Mouse (Mus musculus): ENCODE measurements around the gene Pramef8. TPM values are rescaled to one million over a fixed set of nuclear protein-coding genes. Genes with fewer than 3 reads are reported as not detected.

The Pramef8 gene
- polyA plus RNA-seq (2015; fragmentation: Nextera tagmentation; extraction: Ambion mirVana) = 12.9 and 15.2 TPM in 2 replicates

GRCm38 (mm10) chr4:143412219-143413092, at the start of gene Pramef8:
Gene Pramef8, plus strand, starts transcription at chr4:143412426.
- Histone ChIP-seq H3K36me3 (ENCODE audit: insufficient read depth, low read length) (peaks cover 20% of the 10 kb centered on the region; the same call in 1 of the 2 replicates), H3K9ac (ENCODE audit: low read depth, low read length) (peak within 1 kb of the TSS; percentile 67), H3K4me3 (replicated peaks; ENCODE audit: low read depth, low read length) (peak within 1 kb of the TSS; percentile 54), H3K9me3 (replicated peaks; ENCODE audit: low read length) (no peaks in the 10 kb centered on the region), H3K27ac (peak within 1 kb of the TSS; percentile 85), H3K27me3 (ENCODE audit: insufficient read depth, low read length) (no peaks in the 10 kb centered on the region), H3K4me1 (replicated peaks; ENCODE audit: insufficient read depth, low read length) (no peaks in the 10 kb centered on the region), H3K4me2 (ENCODE audit: low read length) (peak within 1 kb of the TSS; percentile 56)
- under 1% methylated on average over 50 of the region's 50 CpGs for WGBS
- TF ChIP-seq CTCF (IDR thresholded peaks at IDR 0.05; ENCODE audit: low read depth) = no peak
- DNase-seq (ENCODE audit: low spot score) = peak; percentile 98
- peak; percentile 94 for ATAC-seq (replicated peaks; ENCODE audit: low FRiP score, low read depth)

- WGBS = 44% methylated on average over 15 of the region's 15 CpGs
- H3K4me3 ChIP-seq (replicated peaks; ENCODE audit: low read depth, low read length) = no peak overlapping the region
- DNase-seq (ENCODE audit: low spot score) (no peak), ATAC-seq (replicated peaks; ENCODE audit: low FRiP score, low read depth) (no peak)
- H3K27me3 ChIP-seq (ENCODE audit: insufficient read depth, low read length) = no peaks in the 10 kb centered on the region
- H3K36me3 ChIP-seq (ENCODE audit: insufficient read depth, low read length) = no peaks in the 10 kb centered on the region
- no peak overlapping the region for H3K4me2 ChIP-seq (ENCODE audit: low read length)
- H3K4me1 ChIP-seq (replicated peaks; ENCODE audit: insufficient read depth, low read length) = no peaks in the 10 kb centered on the region
- H3K9ac ChIP-seq (ENCODE audit: low read depth, low read length) = no peak overlapping the region
- TF ChIP-seq CTCF (IDR thresholded peaks at IDR 0.05; ENCODE audit: low read depth) = no peak
- H3K27ac ChIP-seq = no peak overlapping the region
- H3K9me3 ChIP-seq (replicated peaks; ENCODE audit: low read length) = no peaks in the 10 kb centered on the region
Measured at GRCm38 (mm10) chr4:143366415-143367041, 45.7 kb upstream of the Pramef8 start.

GRCm38 (mm10) chr4:143379480-143379879, 32.7 kb upstream of the Pramef8 start:
- DNase-seq (ENCODE audit: low spot score) = no peak
- no peak for TF ChIP-seq CTCF (IDR thresholded peaks at IDR 0.05; ENCODE audit: low read depth)
- Histone ChIP-seq H3K27ac (no peak overlapping the region), H3K9ac (ENCODE audit: low read depth, low read length) (no peak overlapping the region), H3K36me3 (ENCODE audit: insufficient read depth, low read length) (no peaks in the 10 kb centered on the region), H3K27me3 (ENCODE audit: insufficient read depth, low read length) (no peaks in the 10 kb centered on the region), H3K4me3 (replicated peaks; ENCODE audit: low read depth, low read length) (no peak overlapping the region), H3K4me2 (ENCODE audit: low read length) (no peak overlapping the region), H3K4me1 (replicated peaks; ENCODE audit: insufficient read depth, low read length) (no peaks in the 10 kb centered on the region), H3K9me3 (replicated peaks; ENCODE audit: low read length) (no peaks in the 10 kb centered on the region)
- no peak for ATAC-seq (replicated peaks; ENCODE audit: low FRiP score, low read depth)
- WGBS = 33% methylated on average over 7 of the region's 7 CpGs

- no peak for TF ChIP-seq CTCF (IDR thresholded peaks at IDR 0.05; ENCODE audit: low read depth)
- no peaks in the 10 kb centered on the region for H3K9me3 ChIP-seq (replicated peaks; ENCODE audit: low read length)
- WGBS = 24% methylated on average over 15 of the region's 15 CpGs
- no peak overlapping the region for H3K4me2 ChIP-seq (ENCODE audit: low read length)
- ATAC-seq (replicated peaks; ENCODE audit: low FRiP score, low read depth) = no peak
- H3K27ac ChIP-seq = no peak overlapping the region
- no peak overlapping the region for H3K4me3 ChIP-seq (replicated peaks; ENCODE audit: low read depth, low read length)
- DNase-seq (ENCODE audit: low spot score) = peak; percentile 6
- no peaks in the 10 kb centered on the region for H3K4me1 ChIP-seq (replicated peaks; ENCODE audit: insufficient read depth, low read length)
- no peak overlapping the region for H3K9ac ChIP-seq (ENCODE audit: low read depth, low read length)
- H3K27me3 ChIP-seq (ENCODE audit: insufficient read depth, low read length) = no peaks in the 10 kb centered on the region
- no peaks in the 10 kb centered on the region for H3K36me3 ChIP-seq (ENCODE audit: insufficient read depth, low read length)
Measured at GRCm38 (mm10) chr4:143379931-143380715, 32.1 kb upstream of the Pramef8 start.

- no peak for ATAC-seq (replicated peaks; ENCODE audit: low FRiP score, low read depth)
- Histone ChIP-seq H3K27me3 (ENCODE audit: insufficient read depth, low read length) (no peaks in the 10 kb centered on the region), H3K36me3 (ENCODE audit: insufficient read depth, low read length) (no peaks in the 10 kb centered on the region), H3K9ac (ENCODE audit: low read depth, low read length) (no peak overlapping the region), H3K27ac (no peak overlapping the region), H3K4me2 (ENCODE audit: low read length) (no peak overlapping the region), H3K4me1 (replicated peaks; ENCODE audit: insufficient read depth, low read length) (no peaks in the 10 kb centered on the region), H3K4me3 (replicated peaks; ENCODE audit: low read depth, low read length) (no peak overlapping the region), H3K9me3 (replicated peaks; ENCODE audit: low read length) (no peaks in the 10 kb centered on the region)
- peak; percentile 85 for TF ChIP-seq CTCF (IDR thresholded peaks at IDR 0.05; ENCODE audit: low read depth)
- WGBS = under 1% methylated on average over 5 of the region's 5 CpGs
- peak; percentile 51 for DNase-seq (ENCODE audit: low spot score)
Measured at GRCm38 (mm10) chr4:143380716-143381004, 31.6 kb upstream of the Pramef8 start.

GRCm38 (mm10) chr4:143382163-143382562, 30.1 kb upstream of the Pramef8 start:
- Histone ChIP-seq H3K36me3 (ENCODE audit: insufficient read depth, low read length) (no peaks in the 10 kb centered on the region), H3K27me3 (ENCODE audit: insufficient read depth, low read length) (no peaks in the 10 kb centered on the region), H3K9me3 (replicated peaks; ENCODE audit: low read length) (no peaks in the 10 kb centered on the region), H3K4me1 (replicated peaks; ENCODE audit: insufficient read depth, low read length) (no peaks in the 10 kb centered on the region), H3K27ac (no peak overlapping the region), H3K4me2 (ENCODE audit: low read length) (no peak overlapping the region), H3K4me3 (replicated peaks; ENCODE audit: low read depth, low read length) (no peak overlapping the region), H3K9ac (ENCODE audit: low read depth, low read length) (no peak overlapping the region)
- DNase-seq (ENCODE audit: low spot score) (no peak), ATAC-seq (replicated peaks; ENCODE audit: low FRiP score, low read depth) (no peak)
- 67% methylated on average over 3 of the region's 3 CpGs for WGBS
- no peak for TF ChIP-seq CTCF (IDR thresholded peaks at IDR 0.05; ENCODE audit: low read depth)
